25 mouse cellular contexts compared by ENCODE assay signal in the genomic region with DNA sequence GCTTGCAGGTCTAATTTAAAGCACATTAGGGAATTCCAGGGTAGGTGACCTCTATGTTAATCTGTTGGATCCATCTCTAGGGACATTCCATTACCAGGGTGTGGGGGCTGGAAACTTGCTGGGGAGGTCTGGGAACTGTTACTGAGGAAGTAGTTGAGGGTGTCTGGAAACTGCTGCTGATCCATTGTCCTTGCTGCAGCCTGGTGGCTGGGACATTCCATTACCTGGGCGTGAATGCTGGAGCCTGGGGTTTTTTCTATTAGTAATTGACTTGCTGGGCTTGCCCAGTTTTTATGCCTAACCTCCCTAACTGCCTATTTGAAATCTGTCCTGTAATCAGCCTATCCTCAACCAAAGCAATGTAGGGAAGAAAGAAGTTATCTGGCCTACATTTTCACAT. TPM values are rescaled to one million over a fixed set of nuclear protein-coding genes. Genes with fewer than 3 reads are reported as not detected.
A peak's percentile ranks its signal among the peaks of the same experiment; 100 is the strongest.
DNase-seq lines count a peak whose midpoint lies in the region; ATAC-seq and TF ChIP-seq lines count a peak whose summit lies in the region.
"Had no signal": no experiment of that assay in that cellular context is flagged by ENCODE, and none has a peak within 500 bp of the region (broad histone marks: within the 10 kb centered on the region; RNA-seq: fewer than 3 reads in every experiment).

No protein-coding gene starts in this region.

- no peak for ATAC-seq in heart, embryonic 11.5 days (replicated peaks; ENCODE audit: insufficient number of reproducible peaks, low FRiP score, low TSS enrichment)
- ATAC-seq in heart, postnatal 0 days (ENCODE audit: insufficient read depth, low read depth) = peak; percentile 27; the same call in 1 of the 2 replicates
- ATAC-seq in lung, postnatal 0 days = no peak
- ATAC-seq: CD4-positive, CD25-positive, alpha-beta regulatory T cell, adult 4 months; forebrain, postnatal 0 days; hindbrain, postnatal 0 days; intestine, postnatal 0 days had no signal

- DNase-seq in heart, adult 18-20 months = no peak
- DNase-seq in heart, postnatal 0 days (ENCODE audit: low spot score) = no peak
- DNase-seq in heart, adult 2 months = no peak
- peak; percentile 13 for DNase-seq in lung, postnatal 0 days (ENCODE audit: low spot score)
- DNase-seq in lung, adult 18-20 months = no peak
- DNase-seq in retina, embryonic 14.5 days (ENCODE audit: low spot score) = no peak
- DNase-seq: adrenal gland, postnatal 10 days; cerebellum, adult 2 months; cerebellum, postnatal 25 days; forebrain, postnatal 0 days; gastrocnemius, postnatal 14 days; lung, postnatal 10 days; right cerebral cortex, adult 18-20 months; right cerebral cortex, postnatal 4 days; thymus, postnatal 14 days had no signal

- H3K9ac ChIP-seq in heart, embryonic 11.5 days (ENCODE audit: low read depth, low read length) = no peak overlapping the region
- no peak overlapping the region for H3K9ac ChIP-seq in heart, postnatal 0 days (replicated peaks; ENCODE audit: low read depth, low read length)
- H3K9ac ChIP-seq in heart, adult 2 months (ENCODE audit: low read depth, low read length) = no peak overlapping the region
- no peak overlapping the region for H3K9ac ChIP-seq in lung, postnatal 0 days (replicated peaks; ENCODE audit: low read depth)
- H3K9ac ChIP-seq: embryonic facial prominence, embryonic 12.5 days; forebrain, postnatal 0 days had no signal

- H3K9me3 ChIP-seq in heart, embryonic 11.5 days (replicated peaks; ENCODE audit: control insufficient read depth, low read length) = no peaks in the 10 kb centered on the region
- H3K9me3 ChIP-seq in heart, postnatal 0 days (replicated peaks; ENCODE audit: control insufficient read depth, low read length) = no peaks in the 10 kb centered on the region
- H3K9me3 ChIP-seq in lung, postnatal 0 days (ENCODE audit: low read length) = no peaks in the 10 kb centered on the region
- H3K9me3 ChIP-seq: embryonic facial prominence, embryonic 12.5 days; hindbrain, embryonic 10.5 days; midbrain, embryonic 10.5 days had no signal

- H3K4me1 ChIP-seq in heart, embryonic 11.5 days (ENCODE audit: control insufficient read depth, insufficient read depth, low read length) = peaks cover 11% of the 10 kb centered on the region
- H3K4me1 ChIP-seq in heart, postnatal 0 days (ENCODE audit: control insufficient read depth, insufficient read depth) = peaks cover 8% of the 10 kb centered on the region; the same call in 1 of the 2 replicates
- no peaks in the 10 kb centered on the region; the same call in 1 of the 2 replicates for H3K4me1 ChIP-seq in heart, adult 2 months (ENCODE audit: control insufficient read depth, insufficient read depth, low read length)
- H3K4me1 ChIP-seq in lung, postnatal 0 days (ENCODE audit: insufficient read depth, low read depth, low read length) = no peaks in the 10 kb centered on the region
- H3K4me1 ChIP-seq: embryonic facial prominence, embryonic 12.5 days; hindbrain, embryonic 10.5 days; midbrain, embryonic 10.5 days had no signal

- no peak for TF ChIP-seq POLR2A in heart, adult 2 months (IDR thresholded peaks at IDR 0.05; ENCODE audit: insufficient read depth, low read depth, low read length)

- no peak overlapping the region for H3K4me2 ChIP-seq in heart, embryonic 11.5 days
- no peak overlapping the region for H3K4me2 ChIP-seq in heart, postnatal 0 days (ENCODE audit: low read depth, low read length)
- H3K4me2 ChIP-seq in lung, postnatal 0 days (replicated peaks; ENCODE audit: low read depth, low read length) = no peak overlapping the region
- H3K4me2 ChIP-seq: embryonic facial prominence, embryonic 12.5 days had no signal

- H3K27ac ChIP-seq in heart, embryonic 11.5 days (ENCODE audit: low read depth, low read length) = peak overlapping the region; percentile 50; the same call in 1 of the 2 replicates
- peak overlapping the region; percentile 69 for H3K27ac ChIP-seq in heart, postnatal 0 days (ENCODE audit: low read depth)
- no peak overlapping the region for H3K27ac ChIP-seq in heart, adult 2 months
- no peak overlapping the region for H3K27ac ChIP-seq in lung, postnatal 0 days (ENCODE audit: low read length)
- H3K27ac ChIP-seq: embryonic facial prominence, embryonic 12.5 days; hindbrain, embryonic 10.5 days; hindbrain, postnatal 0 days; layer of hippocampus, adult 2 months; midbrain, embryonic 10.5 days had no signal

- H3K27me3 ChIP-seq in heart, embryonic 11.5 days (ENCODE audit: control insufficient read depth, insufficient read depth, low read length) = no peaks in the 10 kb centered on the region
- no peaks in the 10 kb centered on the region for H3K27me3 ChIP-seq in heart, postnatal 0 days (ENCODE audit: control insufficient read depth, insufficient read depth, low read length)
- no peaks in the 10 kb centered on the region for H3K27me3 ChIP-seq in heart, adult 2 months (ENCODE audit: control insufficient read depth, insufficient read depth, low read length)
- H3K27me3 ChIP-seq in lung, postnatal 0 days (replicated peaks; ENCODE audit: insufficient read depth, low read length) = no peaks in the 10 kb centered on the region
- H3K27me3 ChIP-seq: embryonic facial prominence, embryonic 12.5 days had no signal

- TF ChIP-seq CTCF in heart, postnatal 0 days (IDR thresholded peaks at IDR 0.05; ENCODE audit: low read depth) = no peak
- TF ChIP-seq CTCF in heart, adult 2 months (IDR thresholded peaks at IDR 0.05) = no peak
- no peak for TF ChIP-seq CTCF in lung, postnatal 0 days (IDR thresholded peaks at IDR 0.05)

- H3K4me3 ChIP-seq in heart, embryonic 11.5 days (ENCODE audit: low read depth, low read length) = no peak overlapping the region
- H3K4me3 ChIP-seq in heart, postnatal 0 days (ENCODE audit: low read depth, low read length) = no peak overlapping the region
- H3K4me3 ChIP-seq in heart, adult 2 months = no peak overlapping the region
- H3K4me3 ChIP-seq in lung, postnatal 0 days (ENCODE audit: low read depth, low read length) = no peak overlapping the region
- H3K4me3 ChIP-seq: embryonic facial prominence, embryonic 12.5 days; hindbrain, embryonic 10.5 days; layer of hippocampus, adult 2 months; midbrain, embryonic 10.5 days had no signal

- intact Hi-C loops in heart, adult 2 months (cut with DNase I) = loop anchor here (5.0 kb wide), 1 partner anchor 121 kb away; no protein-coding TSS in a partner anchor

- TF ChIP-seq EP300 in heart, postnatal 0 days (IDR thresholded peaks at IDR 0.05; ENCODE audit: low read depth) = no peak
- no peak for TF ChIP-seq EP300 in heart, adult 2 months (IDR thresholded peaks at IDR 0.05; ENCODE audit: insufficient read depth, low read depth, low read length)
- TF ChIP-seq EP300 in lung, postnatal 0 days (IDR thresholded peaks at IDR 0.05) = no peak

- H3K79me2 ChIP-seq in heart, adult 2 months (replicated peaks; ENCODE audit: control insufficient read depth, insufficient read depth, low read length) = no peaks in the 10 kb centered on the region

- WGBS in heart, embryonic 11.5 days (ENCODE audit: insufficient replicate concordance) = 11% methylated on average over 1 of the region's 1 CpGs
- 24% methylated on average over 1 of the region's 1 CpGs for WGBS in heart, postnatal 0 days
- WGBS in heart, adult 2 months = 73% methylated on average over 1 of the region's 1 CpGs
- 52% methylated on average over 1 of the region's 1 CpGs for WGBS in lung, postnatal 0 days

- no peaks in the 10 kb centered on the region for H3K36me3 ChIP-seq in heart, embryonic 11.5 days (ENCODE audit: control insufficient read depth, insufficient read depth, low read length)
- no peaks in the 10 kb centered on the region for H3K36me3 ChIP-seq in heart, postnatal 0 days (replicated peaks; ENCODE audit: control insufficient read depth, insufficient read depth, low read length)
- peaks cover 4% of the 10 kb centered on the region for H3K36me3 ChIP-seq in heart, adult 2 months (ENCODE audit: control insufficient read depth, insufficient read depth, low read length)
- no peaks in the 10 kb centered on the region for H3K36me3 ChIP-seq in lung, postnatal 0 days (ENCODE audit: insufficient read depth, low read length)
- H3K36me3 ChIP-seq: embryonic facial prominence, embryonic 12.5 days; hindbrain, embryonic 10.5 days; midbrain, embryonic 10.5 days had no signal

RNA-seq across cellular contexts. Expression of gene Gpr22, which starts 13.0 kb away (rescaled TPM):
- polyA plus RNA-seq in heart, embryonic 11.5 days (2014; fragmentation: Nextera tagmentation; extraction: Ambion mirVana) = 17.6 and 19.5 TPM in 2 replicates
- total RNA-seq in heart, adult 18-20 months (2021) = 10 to 100 TPM; 16.6 to 20.0 TPM
- 15.8 and 16.0 TPM in 2 replicates for total RNA-seq in heart, postnatal 0 days (2014; rRNA removed; ENCODE audit: low replicate concordance)
- polyA plus RNA-seq in heart, postnatal 0 days (2015; fragmentation: Nextera tagmentation; extraction: Ambion mirVana) = 10.7 and 14.0 TPM in 2 replicates
- 10 to 100 TPM; 19.0 to 29.6 TPM for total RNA-seq in heart, adult 2 months (2021)
- 12.4 and 37.9 TPM in 2 replicates for polyA plus RNA-seq in heart, adult 2 months (2012; rRNA removed)
- 0.08 and 0.24 TPM in 2 replicates for polyA plus RNA-seq in lung, postnatal 0 days (2015; fragmentation: Nextera tagmentation; extraction: Ambion mirVana)
- total RNA-seq: gastrocnemius, postnatal 14 days; liver, adult 2 months; MEL had no signal
- polyA plus RNA-seq: liver, adult 2 months had no signal

Comparison
In these comparisons a context has a peak if more than half of its experiments do, and no peak if none do; other contexts are left out.
1. H3K27ac ChIP-seq: peak in heart, embryonic 11.5 days (single experiment) and heart, postnatal 0 days (single experiment); none in heart, adult 2 months (single experiment) and lung, postnatal 0 days (single experiment).